8 mouse cellular contexts compared by ENCODE assay signal in the genomic region with DNA sequence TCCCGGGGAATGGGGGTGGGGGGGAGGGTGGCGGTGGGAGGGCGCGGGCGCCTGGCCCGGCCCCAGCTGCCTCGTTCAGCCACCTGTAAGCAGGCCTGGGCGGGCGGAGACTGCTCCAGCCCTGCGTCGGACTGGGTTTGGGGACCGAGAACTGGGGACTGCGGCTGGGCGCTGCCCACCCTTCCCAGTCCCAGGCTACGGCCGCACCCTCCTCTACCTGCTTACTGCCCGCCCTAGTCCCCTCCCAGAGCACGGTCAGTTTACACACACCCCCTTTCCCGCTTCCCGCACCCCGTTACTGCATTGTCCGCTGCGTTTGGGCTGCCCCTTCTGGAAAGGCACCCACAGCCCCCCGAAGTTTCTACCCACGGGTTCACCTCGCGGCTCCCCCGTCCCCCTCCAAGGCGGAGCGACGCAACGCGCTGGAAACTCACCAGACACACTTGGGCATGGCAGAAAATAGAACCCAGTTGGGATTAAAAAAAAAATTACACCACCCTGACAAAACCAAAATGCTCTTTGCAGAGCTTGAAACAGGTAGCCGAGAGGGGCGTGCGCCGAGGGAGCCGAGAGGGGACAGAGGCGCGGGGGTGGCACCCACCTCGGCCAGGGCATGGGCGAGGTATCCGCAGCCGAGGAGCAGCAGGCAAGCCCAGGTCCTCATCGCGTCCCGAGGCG. TPM values are rescaled to one million over a fixed set of nuclear protein-coding genes. Genes with fewer than 3 reads are reported as not detected.
DNase-seq lines count a peak whose midpoint lies in the region; ATAC-seq and TF ChIP-seq lines count a peak whose summit lies in the region.

No protein-coding gene starts in this region.

- H3K36me3 ChIP-seq in G1E (replicated peaks): no peaks in the 10 kb centered on the region
- H3K36me3 ChIP-seq in embryonic facial prominence, embryonic 15.5 days: no peaks in the 10 kb centered on the region
- peaks cover 4% of the 10 kb centered on the region; the same call in 1 of the 2 replicates for H3K36me3 ChIP-seq in intestine, embryonic 15.5 days

- H3K27ac ChIP-seq in embryonic facial prominence, embryonic 15.5 days (replicated peaks): peak overlapping the region; percentile 94
- H3K27ac ChIP-seq in intestine, embryonic 15.5 days: peak overlapping the region; percentile 98

- no peak for TF ChIP-seq POLR2A in lung, adult 2 months (IDR thresholded peaks at IDR 0.05; ENCODE audit: borderline replicate concordance, extremely low read depth, low read depth, low read length)

- H3K9me3 ChIP-seq in G1E (replicated peaks): peaks cover 55% of the 10 kb centered on the region
- no peaks in the 10 kb centered on the region for H3K9me3 ChIP-seq in embryonic facial prominence, embryonic 15.5 days (replicated peaks)
- H3K9me3 ChIP-seq in intestine, embryonic 15.5 days: no peaks in the 10 kb centered on the region

- TF ChIP-seq CTCF in G1E (IDR thresholded peaks at IDR 0.05; ENCODE audit: low read depth, low read length): no peak
- no peak for TF ChIP-seq CTCF in lung, adult 2 months (IDR thresholded peaks at IDR 0.05; ENCODE audit: insufficient read depth, low read length)

- peak overlapping the region; percentile 93 for H3K4me2 ChIP-seq in embryonic facial prominence, embryonic 15.5 days (replicated peaks)
- peak overlapping the region; percentile 92 for H3K4me2 ChIP-seq in intestine, embryonic 15.5 days (replicated peaks)

- peak; percentile 43 for DNase-seq in gastrocnemius, postnatal 10 days
- DNase-seq in gastrocnemius, adult 8-10 months (ENCODE audit: low spot score in 2 of 2): no peak
- DNase-seq in G1E (ENCODE audit: low spot score): no peak
- peak; percentile 63 for DNase-seq in lung, adult 2 months
- DNase-seq in right cerebral cortex, postnatal 4 days: peak; percentile 25
- DNase-seq in c-Kit-positive CD71-positive TER-119-positive erythroid progenitor cells, embryonic 14.5 days (ENCODE audit: low spot score): no peak

- peak overlapping the region; percentile 72 for H3K9ac ChIP-seq in embryonic facial prominence, embryonic 15.5 days
- peak overlapping the region; percentile 91 for H3K9ac ChIP-seq in intestine, embryonic 15.5 days

- ATAC-seq in G1E (ENCODE audit: extremely low read depth, insufficient number of reproducible peaks, low FRiP score, poor library complexity, severe bottlenecking): no peak
- no peak for ATAC-seq in embryonic facial prominence, embryonic 15.5 days (ENCODE audit: insufficient number of reproducible peaks, low FRiP score, low TSS enrichment, low read depth)
- ATAC-seq in intestine, embryonic 15.5 days: peak; percentile 9; the same call in 1 of the 2 replicates

- peak overlapping the region; percentile 30; the same call in 1 of the 2 replicates for H3K4me3 ChIP-seq in G1E (ENCODE audit: low read depth, low read length)
- H3K4me3 ChIP-seq in embryonic facial prominence, embryonic 15.5 days (replicated peaks): peak overlapping the region; percentile 85
- H3K4me3 ChIP-seq in intestine, embryonic 15.5 days (replicated peaks): peak overlapping the region; percentile 88
- peak overlapping the region; percentile 73 for H3K4me3 ChIP-seq in lung, adult 2 months (replicated peaks; ENCODE audit: extremely low read depth, low read depth, low read length)

- peaks cover 5% of the 10 kb centered on the region; the same call in 1 of the 2 replicates for H3K27me3 ChIP-seq in G1E (ENCODE audit: insufficient read depth, low read length)
- peaks cover 59% of the 10 kb centered on the region for H3K27me3 ChIP-seq in embryonic facial prominence, embryonic 15.5 days
- peaks cover 19% of the 10 kb centered on the region for H3K27me3 ChIP-seq in intestine, embryonic 15.5 days (replicated peaks)

- under 1% methylated on average over 48 of the region's 48 CpGs for whole genome bisulfite sequencing in embryonic facial prominence, embryonic 15.5 days
- under 1% methylated on average over 48 of the region's 48 CpGs for WGBS in intestine, embryonic 15.5 days
- 2% methylated on average over 47 of the region's 48 CpGs for WGBS in lung, adult 2 months

- H3K4me1 ChIP-seq in G1E (ENCODE audit: insufficient read depth, low read depth, low read length): no peaks in the 10 kb centered on the region
- peaks cover 75% of the 10 kb centered on the region for H3K4me1 ChIP-seq in embryonic facial prominence, embryonic 15.5 days
- H3K4me1 ChIP-seq in intestine, embryonic 15.5 days (replicated peaks): peaks cover 61% of the 10 kb centered on the region
- H3K4me1 ChIP-seq in lung, adult 2 months (ENCODE audit: control insufficient read depth, insufficient read depth, low read length): peaks cover 23% of the 10 kb centered on the region

RNA-seq across cellular contexts. Expression of a gene that starts 2.9 kb away (rescaled TPM):
- 10 to 100 TPM; 20.1 to 33.5 TPM for total RNA-seq in gastrocnemius, postnatal 10 days (2021)
- total RNA-seq in gastrocnemius, adult 8-10 months (2022): 10 to 100 TPM; 19.8 to 32.1 (median 25.2) TPM
- total RNA-seq in G1E (2014; fragmentation: Nextera tagmentation) (not detected in 2 replicates), G1E (2017) (0.06 TPM in 1 of 2 replicates, not detected in the other)
- polyA plus RNA-seq in G1E (2012): not detected in 2 replicates
- 69.5 and 84.2 TPM in 2 replicates for polyA plus RNA-seq in embryonic facial prominence, embryonic 15.5 days (2015; fragmentation: Nextera tagmentation; extraction: Ambion mirVana)
- 48.5 and 48.8 TPM in 2 replicates for polyA plus RNA-seq in intestine, embryonic 15.5 days (2015; fragmentation: Nextera tagmentation; extraction: Ambion mirVana)
- 91.5 and 105 TPM in 2 replicates for polyA plus RNA-seq in lung, adult 2 months (2012; rRNA removed)

Comparison
In these comparisons a context has a peak if more than half of its experiments do, and no peak if none do; other contexts are left out.
1. DNase-seq: peak in gastrocnemius, postnatal 10 days (single experiment), lung, adult 2 months (single experiment) and right cerebral cortex, postnatal 4 days (single experiment); none in gastrocnemius, adult 8-10 months (0 of 2), G1E (single experiment) and c-Kit-positive CD71-positive TER-119-positive erythroid progenitor cells, embryonic 14.5 days (single experiment).
2. H3K4me3 ChIP-seq: peak in every context shown above with its lines; median percentile 88 in intestine, embryonic 15.5 days; 85 in embryonic facial prominence, embryonic 15.5 days; 73 in lung, adult 2 months; 30 in G1E.
3. RNA of a gene that starts 2.9 kb away (polyA plus RNA-seq): 91.5 to 105 TPM in lung, adult 2 months, 69.5 to 84.2 TPM in embryonic facial prominence, embryonic 15.5 days and 48.5 to 48.8 TPM in intestine, embryonic 15.5 days; not detected in G1E; every median in the first group is over 10 times any median in the second.